Mouse (Mus musculus) lung, postnatal 0 days (tissue): ENCODE results near the gene Cd63.

Experiments used
- CTCF ChIP-seq: IDR thresholded peaks from 2 replicates; pipeline ENCODE4 v1.5.1; 2016; ENCODE audit warnings: antibody characterized with exemption, mild to moderate bottlenecking
- EP300 ChIP-seq: IDR thresholded peaks from 2 replicates; pipeline ENCODE4 v1.6.1; 2016; ENCODE audit warnings: antibody characterized with exemption, mild to moderate bottlenecking, control low read depth

DNA sequence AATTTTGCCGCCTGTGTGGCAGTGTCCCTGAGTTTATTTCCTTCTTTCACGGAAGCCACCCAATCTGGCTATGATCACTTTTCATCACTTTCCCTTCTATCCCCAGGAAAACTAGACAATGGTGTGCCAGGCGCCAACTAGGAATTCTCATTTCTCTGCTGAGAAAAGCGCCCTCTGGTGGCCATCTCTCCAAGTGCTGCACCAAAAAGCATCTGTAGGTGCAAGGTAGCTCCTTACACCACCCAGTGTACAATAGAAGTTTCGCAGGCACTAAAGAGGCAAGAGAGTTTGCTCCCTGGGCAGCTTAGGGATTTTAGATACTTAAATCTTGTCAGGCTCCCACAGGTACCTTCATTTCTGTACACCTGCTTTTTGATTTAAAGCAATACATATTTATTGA lies 12.4 kb downstream of the Cd63 start:
- peak; percentile 98 for TF ChIP-seq CTCF
- no peak; the same call in 1 of the 2 replicates for TF ChIP-seq EP300
